In the genomic region with DNA sequence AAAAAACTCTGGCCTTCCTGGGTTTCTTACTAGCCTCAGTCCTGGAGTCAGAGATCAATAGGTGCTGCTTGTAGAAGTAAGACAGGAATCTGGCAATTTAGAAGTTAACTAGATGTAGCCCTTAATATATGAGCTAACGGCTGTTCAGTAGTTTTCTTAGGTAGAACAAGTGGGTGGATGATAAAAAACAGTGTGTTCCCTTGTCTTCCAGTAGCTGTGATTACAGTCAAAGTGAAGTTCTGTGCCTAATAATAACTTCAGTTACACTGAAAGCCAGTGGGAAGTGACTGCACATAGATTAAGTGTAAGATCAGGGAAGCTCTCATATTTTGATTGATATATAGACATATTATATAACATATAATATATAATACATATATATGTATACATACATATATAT, we compare ENCODE assay signal across 29 mouse cellular contexts.
A peak's percentile ranks its signal among the peaks of the same experiment; 100 is the strongest.
DNase-seq lines count a peak whose midpoint lies in the region; ATAC-seq and TF ChIP-seq lines count a peak whose summit lies in the region.
"Had no signal": no experiment of that assay in that cellular context is flagged by ENCODE, and none has a peak within 500 bp of the region (broad histone marks: within the 10 kb centered on the region; RNA-seq: fewer than 3 reads in every experiment).

No protein-coding gene starts in this region.

- H3K27me3 ChIP-seq in forebrain, postnatal 0 days (ENCODE audit: insufficient read depth, low read length) = no peaks in the 10 kb centered on the region
- H3K27me3 ChIP-seq: embryonic facial prominence, embryonic 13.5 days; forebrain, embryonic 13.5 days; heart, embryonic 13.5 days had no signal

- H3K4me1 ChIP-seq in cortical plate, adult 2 months (ENCODE audit: control insufficient read depth, insufficient read depth, low read length) = peaks cover 8% of the 10 kb centered on the region
- no peaks in the 10 kb centered on the region for H3K4me1 ChIP-seq in forebrain, postnatal 0 days (ENCODE audit: insufficient read depth)

- peak overlapping the region; percentile 78 for H3K27ac ChIP-seq in cortical plate, adult 2 months (ENCODE audit: insufficient read depth, low read length)
- H3K27ac ChIP-seq in forebrain, postnatal 0 days (ENCODE audit: low read depth, low read length) = no peak overlapping the region
- H3K27ac ChIP-seq: embryonic facial prominence, embryonic 10.5 days; embryonic facial prominence, embryonic 13.5 days; forebrain, embryonic 13.5 days; heart, adult 2 months; heart, embryonic 10.5 days; heart, embryonic 13.5 days; hindbrain, embryonic 14.5 days; hindbrain, postnatal 0 days had no signal

- H3K4me3 ChIP-seq in cortical plate, adult 2 months (ENCODE audit: insufficient read depth, low read length) = no peak overlapping the region
- no peak overlapping the region for H3K4me3 ChIP-seq in forebrain, postnatal 0 days (ENCODE audit: low read depth, low read length)
- H3K4me3 ChIP-seq: embryonic facial prominence, embryonic 10.5 days; embryonic facial prominence, embryonic 13.5 days; erythroblast, embryonic 14.5 days; forebrain, embryonic 13.5 days; heart, adult 2 months; heart, embryonic 10.5 days; heart, embryonic 13.5 days had no signal

- H3K9me3 ChIP-seq in forebrain, postnatal 0 days (ENCODE audit: low read length) = no peaks in the 10 kb centered on the region
- H3K9me3 ChIP-seq: embryonic facial prominence, embryonic 10.5 days; embryonic facial prominence, embryonic 13.5 days; forebrain, embryonic 13.5 days; heart, embryonic 10.5 days; heart, embryonic 13.5 days had no signal

- TF ChIP-seq CTCF in cortical plate, adult 2 months (IDR thresholded peaks at IDR 0.05; ENCODE audit: extremely low read depth, insufficient read depth, low read length) = no peak
- no peak for TF ChIP-seq CTCF in forebrain, postnatal 0 days (IDR thresholded peaks at IDR 0.05; ENCODE audit: low read depth)

- intact Hi-C loops in left cerebral cortex, postnatal 25 days (cut with DNase I) = loop anchor here (10.0 kb wide), 1 partner anchor 773 kb away; no protein-coding TSS in a partner anchor
- intact Hi-C loops in left cerebral cortex, postnatal 10 days (cut with DNase I) = loop anchor here (10.0 kb wide), 1 partner anchor 223 kb away; no protein-coding TSS in a partner anchor

- H3K36me3 ChIP-seq in forebrain, postnatal 0 days (ENCODE audit: insufficient read depth) = no peaks in the 10 kb centered on the region
- H3K36me3 ChIP-seq: embryonic facial prominence, embryonic 10.5 days; embryonic facial prominence, embryonic 13.5 days; heart, embryonic 10.5 days; heart, embryonic 13.5 days had no signal

- no peak for ATAC-seq in forebrain, postnatal 0 days
- ATAC-seq: CD4-positive, CD25-positive, alpha-beta regulatory T cell, adult 4 months; forebrain, embryonic 13.5 days; forebrain, embryonic 16.5 days; hindbrain, postnatal 0 days; inflammation-experienced regulatory T-cells, adult 6 months had no signal

- peak; percentile 27 to 57 for DNase-seq in left cerebral cortex, postnatal 25 days (ENCODE audit: low spot score in 2 of 2)
- no peak for DNase-seq in left cerebral cortex, postnatal 10 days (ENCODE audit: extremely low spot score in 1 of 2, low spot score in 2 of 2)
- peak; percentile 75 for DNase-seq in brain, adult 2 months (ENCODE audit: low read depth, low spot score)
- DNase-seq in forebrain, postnatal 0 days = no peak
- no peak for DNase-seq in adrenal gland, postnatal 4 days (ENCODE audit: low spot score in 2 of 2)
- DNase-seq: adrenal gland, adult 2 months; adrenal gland, postnatal 14 days; cerebellum, adult 11 months; cerebellum, adult 2 months; cerebellum, adult 9-11 months; cerebellum, postnatal 25 days; embryo, embryonic 11 days; gastrocnemius, postnatal 10 days; gastrocnemius, postnatal 36 days; heart, adult 2 months; heart, postnatal 14 days; heart, postnatal 4 days had no signal

- no peak overlapping the region for H3K9ac ChIP-seq in forebrain, postnatal 0 days
- H3K9ac ChIP-seq: embryonic facial prominence, embryonic 13.5 days; forebrain, embryonic 13.5 days; hindbrain, embryonic 14.5 days had no signal

- 51% methylated on average over 1 of the region's 1 CpGs for WGBS in forebrain, postnatal 0 days

- no peak for TF ChIP-seq POLR2A in cortical plate, adult 2 months (IDR thresholded peaks at IDR 0.05; ENCODE audit: extremely low read depth, insufficient read depth, low read length)

- no peak overlapping the region for H3K4me2 ChIP-seq in forebrain, postnatal 0 days (ENCODE audit: low read depth)
- H3K4me2 ChIP-seq: embryonic facial prominence, embryonic 13.5 days; forebrain, embryonic 13.5 days; heart, embryonic 13.5 days; hindbrain, embryonic 14.5 days had no signal

Comparison
In these comparisons a context has a peak if more than half of its experiments do, and no peak if none do; other contexts are left out.
1. DNase-seq: peak in left cerebral cortex, postnatal 25 days (2 of 2) and brain, adult 2 months (single experiment); none in left cerebral cortex, postnatal 10 days (0 of 2), forebrain, postnatal 0 days (single experiment) and adrenal gland, postnatal 4 days (0 of 2).